Mouse (Mus musculus) kidney, adult 9 months (tissue): ENCODE measurements around the gene Gtsf1l.
"Not testable (repeated sequence)": the region's sequence is repeated elsewhere in the genome, so short reads cannot be mapped to it uniquely, and the experiment has no call there.

Experiments
- DNase-seq: peaks from one replicate; pipeline ENCODE4 v3.0.0; 2022

Gene Gtsf1l

DNA sequence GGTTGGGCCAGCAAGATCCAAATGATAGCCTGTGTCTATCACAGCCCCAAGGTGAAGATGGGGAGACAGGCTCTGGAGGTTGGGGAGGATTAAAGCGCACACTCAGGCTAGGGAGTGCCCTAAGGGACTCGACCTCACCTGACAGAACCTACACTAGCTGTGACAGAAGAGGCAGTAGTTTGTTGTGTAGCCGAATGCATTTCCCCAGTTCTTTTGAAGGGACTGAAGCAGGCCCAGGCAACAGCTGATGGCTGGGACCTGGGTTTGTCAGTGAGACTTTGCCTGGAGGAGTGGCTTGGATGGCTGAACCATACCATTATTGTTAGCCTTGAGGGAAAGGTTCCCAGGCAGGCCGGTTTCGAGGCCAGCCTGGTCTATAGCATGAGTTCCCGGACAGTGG lies 2.6 kb downstream of the Gtsf1l start:
- DNase-seq: no peak

- no peak for DNase-seq
Measured at GRCm38 (mm10) chr2:163084519-163084918, 3.1 kb downstream of the Gtsf1l start.

- DNase-seq: peak; percentile 59
Measured at GRCm38 (mm10) chr2:163082591-163082990, 5.1 kb downstream of the Gtsf1l start.

DNA sequence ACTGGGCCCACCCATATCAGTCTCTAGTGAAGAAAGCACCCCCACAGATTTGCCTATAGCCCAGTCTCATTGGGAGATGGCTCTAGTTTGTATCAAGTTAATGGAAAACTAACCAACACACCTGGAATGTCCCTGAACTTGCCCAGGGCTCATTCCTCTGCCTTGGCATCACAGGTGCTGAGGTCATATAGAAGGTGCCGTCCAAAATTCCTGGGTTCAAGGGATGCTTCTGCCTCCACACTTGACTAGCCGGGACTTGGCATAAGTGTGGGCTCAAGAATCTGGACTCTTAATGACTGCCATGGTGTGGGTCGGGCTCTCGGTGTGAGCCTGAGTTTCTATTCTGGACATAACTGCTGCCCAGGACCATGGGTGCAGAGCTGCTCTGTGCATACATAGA lies 8.6 kb downstream of the Gtsf1l start:
- DNase-seq: peak; percentile 18

- no peak for DNase-seq
Measured at GRCm38 (mm10) chr2:163075234-163075633, 12.4 kb downstream of the Gtsf1l start.

DNA sequence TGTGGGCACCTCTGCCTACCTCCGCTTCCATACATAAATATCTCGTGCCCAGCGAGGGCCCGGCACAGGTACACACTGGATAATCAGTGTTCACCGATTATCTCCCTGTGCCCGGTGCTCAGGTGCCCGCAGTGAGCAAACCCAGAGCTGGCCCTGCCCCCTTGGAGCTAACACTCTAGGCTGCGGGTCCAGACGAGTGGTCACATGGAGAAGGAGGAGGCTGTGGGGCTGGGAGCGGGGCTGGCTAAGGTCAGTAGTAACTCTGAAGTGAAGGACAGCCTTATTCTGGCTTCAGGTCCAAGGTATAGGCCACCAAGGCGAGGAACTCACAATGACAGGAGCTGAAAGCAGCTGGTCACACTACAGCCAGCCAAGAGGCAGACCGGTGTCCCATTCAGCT lies 12.8 kb downstream of the Gtsf1l start:
- DNase-seq: no peak

DNA sequence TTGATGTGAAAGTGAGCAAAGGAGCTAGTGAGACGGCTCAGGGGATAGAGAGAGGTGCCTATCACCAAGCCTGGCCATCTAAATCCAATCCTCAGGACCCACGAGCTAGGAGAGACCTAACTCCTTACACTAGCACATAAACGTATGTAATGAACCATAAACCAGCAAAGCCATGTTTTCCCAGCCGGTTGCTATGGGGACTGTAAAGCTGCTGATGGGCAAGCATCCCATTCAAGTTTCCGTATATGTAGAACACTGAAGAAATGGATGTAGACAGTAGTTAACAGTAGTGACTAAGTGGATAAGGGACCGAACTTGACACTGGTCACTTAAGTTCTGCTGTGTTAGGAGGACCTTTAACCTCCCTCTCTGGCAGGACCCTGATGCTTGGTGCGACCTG lies 13.6 kb downstream of the Gtsf1l start:
- no peak for DNase-seq

GRCm38 (mm10) chr2:163073023-163073757 lies 14.5 kb downstream of the Gtsf1l start:
- no peak for DNase-seq

DNA sequence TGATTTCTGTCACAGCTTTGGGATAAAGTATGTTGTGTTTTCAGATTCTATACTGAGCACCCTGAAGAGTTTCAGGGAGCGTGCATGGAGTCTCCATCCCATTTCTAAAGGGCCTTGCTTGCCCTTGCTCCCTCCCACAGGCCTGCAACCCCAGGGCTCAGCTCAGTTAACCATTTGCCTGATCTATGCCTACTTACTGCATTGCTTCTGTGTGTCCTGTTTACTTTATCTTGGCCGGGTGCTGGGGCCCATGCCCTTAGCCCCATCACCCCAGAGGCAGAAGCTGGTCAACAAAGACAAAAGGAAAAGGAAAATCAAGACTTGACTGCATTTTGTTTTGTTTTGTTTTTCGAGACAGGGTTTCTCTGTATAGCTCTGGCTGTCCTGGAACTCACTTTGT lies 16.1 kb downstream of the Gtsf1l start:
- no peak for DNase-seq

DNA sequence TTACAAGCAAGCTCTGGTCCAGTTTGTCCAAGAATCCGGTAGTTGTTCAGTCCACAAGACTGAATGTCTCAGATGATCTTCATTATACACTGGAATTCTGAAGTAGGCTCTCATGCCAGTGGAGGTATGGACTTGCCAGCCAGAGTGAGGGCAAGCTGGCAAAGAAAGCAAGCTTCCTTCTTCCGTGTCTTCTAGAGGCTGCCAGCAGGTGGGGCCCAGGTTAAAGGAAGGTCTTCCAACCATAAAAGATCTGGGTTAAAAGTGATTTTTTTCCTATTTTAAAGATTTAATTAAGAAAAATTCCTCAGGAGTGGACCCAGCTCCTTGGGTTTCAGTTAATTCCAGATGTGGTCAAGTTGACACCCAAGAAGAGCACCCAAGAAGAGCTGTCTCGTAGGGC lies 17.4 kb downstream of the Gtsf1l start:
- DNase-seq: no peak

- no peak for DNase-seq
Measured at GRCm38 (mm10) chr2:163067233-163067632, 20.4 kb downstream of the Gtsf1l start.

DNA sequence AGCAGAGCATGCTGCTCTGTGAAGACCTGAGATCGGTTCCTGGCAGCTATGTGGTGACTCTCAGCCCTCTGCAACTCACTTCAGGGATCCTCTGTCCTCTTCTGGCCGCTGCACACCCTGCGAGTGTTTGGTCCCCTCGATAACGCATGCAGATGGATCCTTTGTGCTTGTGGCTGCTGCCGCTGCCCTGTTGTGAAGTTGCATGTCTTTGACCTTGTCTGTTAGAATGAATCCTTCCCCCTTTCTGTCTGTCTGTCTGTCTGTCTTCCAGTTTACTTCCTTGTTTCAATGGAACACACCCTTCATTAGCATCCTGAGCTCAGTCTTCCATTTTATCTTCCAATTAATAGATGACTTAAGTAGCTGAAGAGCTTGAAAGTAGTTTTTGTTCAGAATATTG lies 21.3 kb downstream of the Gtsf1l start:
- no peak for DNase-seq

DNA sequence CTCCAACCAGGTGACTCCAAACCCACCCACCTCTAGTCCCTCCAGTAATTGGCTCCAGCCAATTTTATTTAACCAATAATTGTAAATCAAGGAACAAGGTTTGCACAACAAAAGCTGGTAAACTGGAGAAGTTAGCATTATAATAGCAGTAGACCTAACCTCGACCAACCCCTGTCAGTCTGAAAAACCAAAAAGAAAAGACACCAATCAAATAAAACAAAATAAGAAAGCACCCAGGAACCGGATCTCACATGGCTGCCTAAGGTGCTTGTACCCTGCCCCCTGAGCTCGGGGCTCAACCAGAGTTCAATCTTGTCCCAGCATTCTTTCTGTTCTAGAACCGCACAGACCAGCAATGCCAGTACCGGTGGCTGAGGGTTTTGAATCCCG lies 25.5 kb downstream of the Gtsf1l start:
- DNase-seq: no peak

DNA sequence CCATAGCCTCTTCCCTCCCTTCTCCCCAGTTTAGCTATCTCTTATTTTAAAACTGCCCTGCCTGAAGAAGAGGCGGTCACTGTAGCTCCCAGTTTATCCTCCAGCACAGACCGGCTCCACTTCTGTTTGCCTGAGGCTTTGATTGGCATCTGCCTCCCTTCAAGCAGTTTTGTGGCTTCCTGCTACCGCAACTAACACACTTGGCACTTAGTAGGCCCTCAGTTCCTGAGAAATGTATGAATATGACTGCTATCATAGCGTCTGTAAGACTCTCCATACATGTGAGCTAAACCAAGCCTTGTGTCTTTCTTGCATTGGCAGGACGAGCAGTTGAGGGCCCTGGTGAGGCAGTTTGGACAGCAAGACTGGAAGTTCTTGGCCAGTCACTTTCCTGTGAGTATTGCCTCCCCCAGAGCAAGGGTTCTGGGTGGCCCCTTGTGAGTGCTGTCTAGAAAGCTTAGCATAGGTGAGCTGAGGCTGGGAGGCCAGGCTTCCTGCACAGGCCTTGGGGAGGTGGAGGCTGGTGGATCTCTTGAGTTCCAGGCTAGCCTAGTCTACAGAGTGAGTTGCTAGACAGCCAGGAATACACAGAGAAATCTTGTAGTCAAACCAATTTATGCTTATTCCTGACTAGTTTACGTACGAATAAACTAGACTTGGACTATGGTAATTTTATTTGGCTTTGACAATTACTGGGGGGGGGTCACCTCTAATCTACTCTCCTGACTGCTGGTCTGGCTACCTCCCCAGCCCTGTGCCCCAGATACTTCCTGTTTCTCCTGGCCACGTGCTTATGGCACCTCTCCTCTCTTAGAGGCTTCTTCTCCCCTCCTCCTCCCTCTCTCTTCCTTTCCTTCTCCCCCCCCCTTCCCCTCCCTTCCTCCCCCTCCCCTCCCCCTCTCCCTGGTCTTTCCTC lies 26.2 kb downstream of the Gtsf1l start:
- no peak for DNase-seq

GRCm38 (mm10) chr2:163060630-163061029 lies 27.0 kb downstream of the Gtsf1l start:
- no peak for DNase-seq

GRCm38 (mm10) chr2:163058981-163059380 lies 28.7 kb downstream of the Gtsf1l start:
- not testable (repeated sequence) for DNase-seq

DNA sequence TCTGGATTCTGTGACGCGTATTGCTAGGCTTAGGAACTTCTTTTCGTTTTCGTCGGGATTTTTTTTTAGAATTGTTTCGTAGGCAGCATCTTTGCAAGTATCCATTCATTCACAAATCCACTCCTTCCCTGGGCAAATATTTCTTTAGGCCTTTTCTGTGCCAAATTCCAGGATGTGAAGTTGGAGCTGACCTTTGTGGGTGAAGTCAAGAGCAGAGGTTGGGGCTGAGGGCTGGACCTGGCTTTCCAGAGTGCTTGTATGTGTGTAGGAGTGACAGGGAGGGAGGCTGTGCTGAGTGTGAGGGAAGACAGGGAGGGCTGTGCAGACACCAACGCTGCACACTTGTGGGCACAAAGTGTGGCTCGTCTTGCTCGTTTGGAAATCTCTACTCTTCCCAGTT lies 31.1 kb downstream of the Gtsf1l start:
- no peak for DNase-seq

- no peak for DNase-seq
Measured at GRCm38 (mm10) chr2:163055715-163056114, 31.9 kb downstream of the Gtsf1l start.

DNA sequence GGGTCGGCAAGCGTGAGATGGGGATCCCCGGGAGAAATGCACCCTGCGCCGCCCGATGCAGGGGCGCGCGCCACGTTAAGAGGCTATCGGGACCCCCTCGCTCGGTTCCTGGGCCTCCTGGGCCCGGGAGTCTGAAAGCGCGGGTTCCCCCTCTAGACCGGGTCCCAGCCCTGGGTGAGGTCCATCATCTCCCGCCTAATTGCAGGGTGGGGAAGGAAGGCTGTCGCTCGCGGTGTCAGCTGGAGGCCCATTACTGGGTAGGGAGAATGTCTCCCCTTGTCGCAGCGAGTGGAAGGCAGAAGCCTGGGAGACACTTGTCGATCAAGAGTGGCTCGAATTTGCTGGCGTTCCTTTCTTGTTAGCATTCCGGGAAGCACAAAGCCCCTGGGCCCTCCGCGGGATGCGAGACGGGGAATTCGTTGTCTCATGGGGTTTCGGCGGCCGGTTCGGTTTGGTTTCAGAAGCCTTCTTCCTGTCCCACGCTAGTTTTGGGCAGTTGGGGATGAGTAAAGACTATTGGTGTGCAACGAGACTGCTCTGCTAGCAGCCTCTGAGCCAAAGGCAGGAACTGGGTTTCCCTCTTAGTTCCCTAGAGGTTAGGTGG lies 32.7 kb downstream of the Gtsf1l start:
- DNase-seq: no peak

- peak; percentile 95 for DNase-seq
Measured at GRCm38 (mm10) chr2:163054335-163054840, 33.3 kb downstream of the Gtsf1l start, which contains the start of gene Mybl2. TSS of gene Mybl2 (plus strand) at chr2:163054687.

GRCm38 (mm10) chr2:163052826-163053225 lies 34.8 kb downstream of the Gtsf1l start:
- no peak for DNase-seq

DNA sequence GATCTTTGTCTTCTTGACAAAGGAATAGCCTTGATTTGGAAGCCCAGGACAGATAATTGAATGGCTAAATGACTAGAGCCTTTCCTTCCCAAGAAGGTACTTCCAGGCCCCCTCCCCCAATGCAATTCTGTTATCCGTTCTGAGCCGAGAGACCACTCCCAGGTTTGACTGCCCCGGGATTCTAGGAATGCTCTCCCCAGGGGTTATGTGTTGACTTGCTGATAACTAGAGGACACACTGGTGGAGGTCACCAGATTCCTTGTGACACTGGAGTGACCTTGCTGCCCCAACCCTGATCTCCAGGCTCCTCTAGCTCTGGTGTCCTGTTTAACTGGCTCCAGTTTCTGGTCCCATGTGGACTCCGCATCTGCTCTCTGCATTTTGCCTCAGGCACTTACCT lies 35.6 kb downstream of the Gtsf1l start:
- no peak for DNase-seq

DNA sequence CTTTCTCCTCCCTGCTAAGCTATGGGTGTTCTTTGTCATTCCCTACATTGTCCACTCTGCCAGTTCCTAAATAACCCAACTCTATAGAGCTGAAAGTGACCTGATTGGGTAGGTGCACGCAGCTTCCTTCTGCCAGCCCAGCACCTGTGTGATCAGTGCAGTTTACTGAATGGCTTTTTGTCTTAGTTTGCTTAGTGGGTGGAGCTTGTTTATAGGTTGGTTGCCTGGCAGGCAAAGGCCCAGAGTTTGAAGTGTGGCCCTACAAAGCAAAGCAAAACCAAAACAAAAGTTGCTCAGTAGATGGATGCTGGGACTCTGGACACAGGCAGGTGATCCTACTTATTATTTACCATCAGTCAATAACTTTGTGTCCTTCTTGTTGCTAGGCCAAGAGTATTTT lies 36.0 kb downstream of the Gtsf1l start:
- DNase-seq: no peak

- no peak for DNase-seq
Measured at GRCm38 (mm10) chr2:163049116-163049515, 38.5 kb downstream of the Gtsf1l start.
